Mouse (Mus musculus) A20 (cell line): Measurements from ENCODE around the gene Pten.
A peak's percentile ranks its signal among the peaks of the same experiment; 100 is the strongest.
"Not testable (repeated sequence)": the region's sequence is repeated elsewhere in the genome, so short reads cannot be mapped to it uniquely, and the experiment has no call there.

Experiments used
- DNase-seq: peaks from one replicate; pipeline ENCODE4 v3.0.0-alpha.2; 2011; ENCODE audit warnings: low read depth, low spot score

Gene Pten

DNA sequence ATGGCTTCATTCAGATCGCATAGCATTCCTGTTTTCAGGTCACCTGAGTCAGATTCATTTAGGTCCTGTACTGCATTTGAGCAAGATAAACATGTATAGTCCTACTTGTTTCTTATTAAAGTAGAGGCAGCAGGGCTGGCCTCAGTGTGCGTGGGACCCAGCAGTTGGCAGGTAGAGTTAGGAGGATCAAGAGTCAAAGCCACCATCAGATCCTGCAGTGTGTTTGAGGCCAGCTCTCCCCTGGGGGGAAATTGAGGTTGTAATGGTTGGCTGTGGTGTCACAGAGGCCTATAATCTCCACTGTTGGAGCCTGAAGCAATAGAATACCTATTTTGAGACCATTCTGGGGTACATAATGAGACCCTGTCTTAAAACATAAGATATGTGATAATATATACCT lies 50.3 kb downstream of the Pten start:
- no peak for DNase-seq

GRCm38 (mm10) chr19:32808690-32809089 lies 51.4 kb downstream of the Pten start:
- DNase-seq, result no peak

DNA sequence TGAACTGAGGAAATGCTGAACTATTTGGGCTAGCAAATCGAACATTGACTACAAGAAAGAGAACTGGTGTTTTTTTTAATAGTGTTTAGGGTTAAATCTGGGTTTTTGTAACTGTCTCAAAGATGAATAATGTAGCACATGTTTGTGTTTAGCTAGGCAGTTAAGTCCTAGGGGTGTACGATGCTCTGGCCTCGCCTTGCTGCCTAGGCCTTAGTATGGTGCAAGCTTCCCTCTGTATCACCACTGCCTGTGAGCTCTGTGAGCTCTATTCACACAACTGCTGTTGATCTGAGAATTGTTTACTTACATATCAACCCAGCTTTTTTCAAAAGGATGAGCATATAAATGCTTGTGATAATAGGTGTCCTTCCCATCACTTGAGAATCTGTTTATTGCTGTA lies 51.8 kb downstream of the Pten start:
- DNase-seq, result no peak

DNA sequence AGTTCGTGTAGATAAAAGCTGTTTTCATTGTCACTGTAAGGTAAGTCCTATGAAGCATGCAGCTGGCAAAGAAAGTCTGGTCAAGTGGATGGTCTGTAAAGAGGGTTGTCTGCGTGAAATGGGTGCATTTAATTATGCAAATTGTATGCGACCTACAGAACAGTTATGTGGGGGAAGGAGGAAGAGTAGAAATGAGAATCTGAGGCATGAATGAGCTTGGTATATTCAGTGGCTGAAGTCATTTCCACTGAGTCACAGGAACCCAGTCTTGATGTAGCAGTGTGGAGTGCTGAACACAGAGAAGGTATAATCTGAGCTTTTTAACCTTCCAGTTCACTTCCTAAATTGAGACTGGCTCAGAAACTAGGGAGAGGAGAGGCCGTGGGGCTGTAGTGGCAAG lies 61.5 kb downstream of the Pten start:
- DNase-seq, result no peak

GRCm38 (mm10) chr19:32822959-32823358 lies 65.7 kb downstream of the Pten start:
- DNase-seq, result not testable (repeated sequence)

- DNase-seq, result no peak
Observed at GRCm38 (mm10) chr19:32826616-32827015, 69.3 kb downstream of the Pten start.

- DNase-seq, result no peak
Observed at GRCm38 (mm10) chr19:32829871-32830270, 72.6 kb downstream of the Pten start.

GRCm38 (mm10) chr19:32831286-32831685 lies 74.0 kb downstream of the Pten start:
- DNase-seq, result no peak

GRCm38 (mm10) chr19:32840491-32840890 lies 83.2 kb downstream of the Pten start:
- DNase-seq, result no peak

- no peak for DNase-seq
Observed at GRCm38 (mm10) chr19:32844486-32844885, 87.2 kb downstream of the Pten start.

GRCm38 (mm10) chr19:32848041-32848440 lies 90.7 kb downstream of the Pten start:
- DNase-seq, result no peak

GRCm38 (mm10) chr19:32852306-32852705 lies 95.0 kb downstream of the Pten start:
- no peak for DNase-seq

DNA sequence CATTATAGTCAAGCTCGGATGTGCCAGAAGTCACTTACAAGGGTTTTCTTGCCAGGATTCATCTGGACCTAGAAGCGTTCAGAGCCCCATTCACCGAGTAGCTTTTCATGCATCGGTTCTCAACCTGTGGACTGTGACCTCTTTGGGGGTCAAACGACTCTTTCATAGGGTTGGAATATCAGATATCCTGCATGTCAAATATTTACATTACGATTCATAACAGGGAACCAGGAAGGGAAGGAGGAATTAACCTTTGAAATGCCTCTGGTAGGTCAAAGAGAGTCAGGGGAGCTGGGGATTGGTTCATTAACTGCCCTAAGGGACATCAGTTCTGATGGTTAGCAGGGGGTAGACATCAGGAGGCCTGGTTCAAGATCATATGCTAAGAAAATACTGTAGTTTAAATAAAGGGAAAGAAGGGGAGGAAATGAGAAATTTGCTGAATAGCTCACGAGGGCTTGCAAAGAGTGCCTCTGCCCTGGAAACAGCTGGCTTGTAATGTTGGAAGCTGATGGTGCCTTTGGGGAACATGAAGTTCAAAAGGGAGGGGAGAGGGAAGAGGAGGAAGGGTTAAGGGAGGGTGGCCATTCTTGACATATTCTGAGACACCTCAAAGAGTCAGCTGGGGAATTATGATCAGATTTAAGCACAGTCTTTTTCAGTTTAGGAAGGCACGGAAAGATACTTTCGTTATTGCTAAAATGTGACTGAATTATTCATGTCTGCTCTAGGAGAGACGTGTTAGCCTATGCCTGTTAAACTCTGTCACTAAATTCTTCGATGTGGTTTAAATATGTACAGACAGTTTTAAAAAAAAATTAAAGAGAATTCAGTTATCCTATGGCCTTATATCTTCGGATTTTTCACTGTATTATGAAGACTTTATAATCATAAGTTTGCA lies 104.6 kb downstream of the Pten start:
- DNase-seq, result no peak

DNA sequence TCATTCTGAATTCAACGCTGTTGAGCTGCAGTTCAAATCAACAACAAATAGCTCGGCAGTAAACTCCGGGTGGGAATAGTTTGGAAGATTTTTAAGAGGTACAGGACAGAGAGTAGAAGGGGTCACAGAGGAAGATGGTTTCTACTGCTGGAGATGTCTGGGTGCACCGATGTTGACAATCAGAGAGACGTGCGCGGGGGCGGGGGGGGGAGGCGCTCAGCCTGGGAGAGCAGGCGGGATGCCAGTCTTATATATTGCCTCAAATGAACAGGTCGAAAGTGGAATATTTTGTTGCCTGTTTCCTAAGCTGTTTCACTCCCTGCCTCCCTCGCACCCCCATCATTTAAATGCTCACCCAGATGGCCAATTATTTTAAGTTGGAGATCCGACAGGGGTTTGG lies 109.5 kb downstream of the Pten start:
- no peak for DNase-seq

DNA sequence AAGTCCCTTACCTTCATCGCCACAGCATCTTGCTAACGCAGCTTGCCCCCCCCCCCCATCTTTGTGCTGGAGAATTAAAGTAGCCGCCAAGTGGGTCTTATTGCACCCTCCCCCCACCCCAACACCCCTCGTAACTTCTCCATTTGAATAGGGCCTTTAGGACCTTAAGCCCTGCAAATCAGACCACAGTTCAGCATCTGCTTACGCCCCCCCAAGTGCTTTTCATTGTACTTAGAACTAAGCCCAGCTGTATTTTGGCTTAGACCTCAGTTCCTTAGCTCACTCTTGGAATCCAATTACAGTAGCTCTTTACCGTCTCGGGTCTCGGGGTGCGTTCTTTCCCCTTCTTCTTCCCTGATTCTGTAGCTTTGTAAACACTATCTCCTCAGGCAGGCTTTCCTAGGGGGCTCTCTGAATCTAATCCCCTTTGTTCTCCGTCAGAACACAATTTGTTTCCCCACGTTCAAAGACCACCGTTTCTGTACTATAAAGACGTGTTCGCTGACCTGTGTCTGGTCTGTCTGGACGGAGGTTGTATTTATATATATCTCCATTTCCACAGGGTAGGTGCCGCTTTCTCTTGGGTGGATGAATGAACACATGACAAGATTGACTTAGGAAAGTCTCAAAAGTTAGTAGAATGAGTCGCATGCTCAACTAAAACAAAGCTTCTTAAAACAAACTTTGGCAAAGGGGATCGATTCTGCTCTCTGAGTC lies 110.0 kb downstream of the Pten start:
- no peak for DNase-seq

GRCm38 (mm10) chr19:32868560-32868959 lies 111.3 kb downstream of the Pten start:
- no peak for DNase-seq

DNA sequence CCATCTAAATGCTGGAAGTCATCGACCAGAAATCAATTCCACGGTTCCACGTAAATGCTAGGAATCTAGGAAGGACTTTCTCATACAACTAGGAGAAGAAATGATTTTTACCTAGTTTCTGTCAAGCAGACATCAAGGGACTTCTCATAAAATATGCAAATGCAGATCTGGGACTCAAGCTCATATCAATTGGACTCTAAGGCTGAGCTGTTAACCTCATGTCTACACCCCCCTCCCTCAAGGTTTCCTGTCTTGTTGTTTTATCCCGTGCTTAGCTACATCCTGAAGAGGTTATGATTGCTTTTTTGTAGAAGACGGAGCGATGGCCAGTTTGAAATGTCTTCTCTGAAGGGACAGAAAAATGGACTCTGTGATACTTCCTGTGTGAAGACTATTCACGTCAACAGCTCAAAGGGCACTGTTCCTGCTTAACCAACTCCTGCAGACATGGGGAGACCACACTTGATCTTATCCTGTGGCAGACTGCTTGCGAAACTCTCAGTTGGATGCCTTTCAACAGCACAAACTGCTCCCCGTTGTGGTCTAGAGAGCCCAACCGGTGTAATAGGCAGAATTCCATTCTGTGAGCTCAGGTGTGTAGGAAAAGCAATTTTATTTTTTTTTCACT lies 111.9 kb downstream of the Pten start:
- DNase-seq, result peak; percentile 5

DNA sequence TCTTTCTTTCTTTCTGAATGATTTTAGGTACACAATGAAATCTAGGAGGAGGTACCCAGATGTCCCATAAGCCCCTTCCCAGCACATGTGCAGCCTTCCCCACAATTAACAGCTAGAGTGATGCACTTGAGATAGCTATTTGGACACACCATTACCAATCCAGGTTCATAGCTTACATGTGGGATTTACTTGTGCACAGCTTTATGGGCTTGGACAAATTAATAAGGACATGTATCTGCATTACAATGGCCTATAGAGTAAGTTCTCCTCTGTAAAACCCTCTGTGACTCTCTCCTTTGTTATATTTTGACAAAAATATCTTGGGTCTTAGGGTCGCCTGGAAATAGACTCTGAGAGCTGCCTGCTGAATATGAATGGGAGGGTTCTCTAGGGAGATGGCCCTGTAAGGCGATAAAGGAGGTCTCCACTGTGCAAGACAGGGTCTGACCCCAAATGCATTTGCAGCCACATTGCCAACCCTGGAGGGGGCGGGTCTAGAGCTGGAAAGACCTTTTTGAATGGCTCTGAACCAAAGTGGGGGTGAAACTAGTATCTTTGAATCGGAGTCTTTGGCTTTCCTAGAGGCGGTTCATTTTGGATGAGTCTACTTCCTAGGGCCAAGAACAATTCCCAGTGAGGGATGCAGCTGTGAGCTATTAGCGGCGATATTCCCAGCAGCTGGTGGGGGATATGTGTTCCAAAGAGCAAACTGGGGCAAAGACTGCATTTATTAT lies 116.8 kb downstream of the Pten start:
- DNase-seq, result no peak
